Mouse (Mus musculus) frontal cortex, adult (tissue): ENCODE data around the gene Pcnt.

Experiments
- ATAC-seq: cut with Nextera tagmentation; 2 replicates; pipeline ENCODE4 v1.9.2; 2017; ENCODE audit warnings: mild to moderate bottlenecking, moderate library complexity, mixed read lengths; ENCODE audit not compliant: low TSS enrichment

The Pcnt gene

DNA sequence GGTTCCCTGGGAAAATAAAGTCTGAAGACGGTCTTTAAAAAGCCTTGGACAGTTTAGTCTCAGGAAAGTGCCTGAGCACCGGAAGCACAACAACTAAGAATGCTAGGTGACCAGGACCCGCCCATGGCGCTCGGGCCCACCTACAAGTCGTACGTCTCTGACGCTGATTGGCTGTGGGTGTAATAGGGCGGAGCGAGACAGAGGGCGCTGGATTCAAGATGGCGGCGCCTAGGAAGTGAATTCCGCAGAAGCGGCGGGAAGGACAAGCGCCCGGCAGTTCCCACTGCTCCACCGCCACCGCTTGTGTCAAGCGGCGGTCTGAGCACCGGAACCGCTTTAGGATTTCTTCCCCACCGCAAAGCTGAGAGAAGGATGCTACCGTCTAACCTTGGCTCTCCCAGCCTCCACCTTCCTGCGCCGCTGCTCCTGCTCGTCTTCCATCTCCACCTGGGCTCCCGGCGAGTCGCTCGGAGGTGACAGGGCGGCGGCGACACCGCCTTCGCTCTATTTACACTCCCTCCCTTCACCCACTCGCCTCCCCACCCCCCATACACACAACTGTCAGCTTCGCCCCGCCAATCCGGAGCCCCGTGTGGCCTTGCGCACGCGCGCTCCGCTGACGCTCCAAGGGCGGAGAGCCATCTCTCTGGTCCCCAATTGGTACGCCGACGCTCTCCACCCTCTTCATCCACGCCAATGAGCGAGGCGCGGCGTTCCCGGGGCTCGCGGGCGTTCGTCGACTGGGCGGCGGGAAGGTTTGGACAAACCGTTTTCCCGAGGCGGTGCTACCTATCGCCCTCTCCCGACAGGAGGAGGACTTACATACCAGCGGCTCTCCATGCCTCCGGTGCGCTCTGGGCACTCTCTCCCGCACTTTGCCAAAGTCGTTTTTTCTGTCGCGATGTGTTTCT, at the start of gene Pcnt:
Pcnt (minus strand) TSS at position 609 of the 911 bp plus-strand sequence.
- peak; percentile 98 for ATAC-seq

DNA sequence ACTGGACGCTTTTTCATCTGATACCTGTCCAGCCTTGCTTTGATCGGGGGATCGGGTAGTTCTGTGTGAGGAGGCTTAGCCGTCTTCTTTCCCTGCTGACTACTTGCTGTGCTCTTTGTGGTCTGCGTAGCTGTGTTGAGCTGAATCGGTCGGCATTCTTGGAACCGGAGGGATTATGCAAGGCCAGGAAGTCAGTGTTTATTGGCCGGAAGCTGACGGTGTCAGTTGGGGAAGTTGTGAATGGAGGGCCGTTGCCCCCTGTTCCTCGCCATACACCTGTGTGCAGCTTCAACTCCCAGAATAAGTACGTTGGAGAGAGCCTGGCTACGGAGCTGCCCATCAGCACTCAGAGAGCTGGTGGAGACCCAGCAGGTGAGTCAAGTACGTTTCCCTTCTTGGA, 46.6 kb upstream of the Pcnt start:
- ATAC-seq, result no peak

DNA sequence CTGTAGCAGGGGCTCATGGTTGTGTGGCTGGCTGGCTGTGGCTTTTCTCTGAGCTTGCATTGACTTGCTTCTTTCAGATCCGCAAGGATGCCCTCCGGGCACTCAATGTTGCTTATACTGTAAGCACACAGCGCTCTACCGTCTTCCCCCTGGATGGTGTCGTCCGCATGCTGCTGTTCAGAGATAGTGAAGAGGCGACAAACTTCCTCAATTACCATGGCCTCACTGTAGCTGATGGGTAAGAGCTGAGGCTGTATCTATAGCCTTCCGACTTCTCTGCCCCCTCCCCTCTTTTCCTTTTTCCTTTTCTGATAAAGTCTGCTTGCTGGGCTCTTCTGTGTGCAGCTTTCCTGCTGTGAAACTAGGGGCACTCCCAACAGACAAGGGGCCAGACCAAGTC, 45.7 kb upstream of the Pcnt start:
- no peak for ATAC-seq

DNA sequence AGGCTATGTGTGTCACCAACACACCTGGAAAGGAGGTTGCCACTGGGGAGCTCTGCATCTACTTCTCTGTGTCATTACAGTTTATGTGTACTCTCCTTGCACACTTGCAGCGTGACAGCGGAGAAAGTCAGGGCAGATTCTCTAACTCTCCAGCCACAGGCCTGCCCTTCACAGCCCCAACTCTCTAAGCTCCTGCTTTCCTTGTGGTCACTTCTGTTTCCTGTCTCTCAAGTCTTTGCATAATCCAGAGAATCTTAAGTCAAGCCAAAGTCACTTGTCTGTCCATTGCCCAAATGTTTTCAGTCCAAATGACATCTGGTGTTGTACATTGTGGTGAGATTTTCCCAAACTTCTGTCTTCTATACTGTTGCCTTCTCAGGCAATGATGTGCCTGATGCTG, 43.7 kb upstream of the Pcnt start:
- ATAC-seq, result no peak

DNA sequence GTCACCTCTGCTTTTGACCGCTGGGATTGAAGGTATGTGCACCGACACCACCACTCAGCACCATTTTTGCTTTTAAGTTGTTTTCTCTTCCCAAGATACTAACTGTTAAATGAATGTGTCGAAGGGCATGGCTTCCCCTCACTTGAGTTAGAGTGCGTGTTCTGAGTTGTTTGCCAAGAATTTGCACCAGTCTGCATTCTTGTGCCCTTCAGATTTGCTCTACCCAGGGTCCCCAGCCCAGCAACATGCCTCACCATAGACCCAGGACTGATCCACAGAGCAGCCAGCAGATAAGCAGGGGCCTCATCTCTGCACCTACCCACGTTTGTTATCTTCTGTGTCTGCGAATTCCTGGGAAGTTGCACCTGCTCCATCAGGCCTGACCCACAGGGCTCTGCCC, 38.9 kb upstream of the Pcnt start:
- ATAC-seq, result no peak

DNA sequence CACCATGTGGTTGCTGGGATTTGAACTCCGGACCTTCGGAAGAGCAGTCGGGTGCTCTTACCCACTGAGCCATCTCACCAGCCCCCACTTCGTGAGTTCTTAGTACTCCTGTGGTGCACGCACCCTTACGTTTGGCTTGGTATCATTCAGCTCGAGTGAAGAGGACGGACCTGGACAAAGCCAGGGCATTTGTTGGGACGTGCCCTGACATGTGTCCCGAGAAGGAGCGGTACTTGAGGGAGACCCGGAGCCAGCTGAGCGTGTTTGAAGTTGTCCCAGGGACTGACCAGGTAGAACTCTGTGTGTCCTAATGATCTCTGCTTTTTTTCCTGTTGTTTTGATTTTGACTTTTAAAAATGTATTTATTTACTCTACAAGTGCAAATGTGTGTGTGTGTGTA, 38.3 kb upstream of the Pcnt start:
- no peak for ATAC-seq

DNA sequence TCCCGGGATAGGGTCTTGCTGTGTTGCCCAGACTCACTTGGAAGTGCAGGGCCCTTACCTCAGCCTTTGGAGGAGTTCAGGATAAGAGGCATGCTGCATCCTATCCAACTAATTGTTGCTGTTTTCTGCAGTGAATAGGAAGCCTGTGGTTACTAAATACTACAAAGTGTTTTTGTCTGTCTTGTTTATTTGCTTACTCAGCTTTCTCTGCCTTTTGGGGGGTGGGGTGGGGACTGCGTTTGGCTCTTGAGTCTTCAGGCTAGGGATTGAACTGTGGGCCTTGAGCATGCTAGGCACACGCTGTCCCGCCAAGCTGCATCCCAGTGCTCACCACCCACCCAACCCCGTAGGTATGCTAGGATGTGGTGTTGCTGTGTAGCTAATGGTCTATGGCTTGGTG, 31.2 kb upstream of the Pcnt start:
- ATAC-seq, result no peak

DNA sequence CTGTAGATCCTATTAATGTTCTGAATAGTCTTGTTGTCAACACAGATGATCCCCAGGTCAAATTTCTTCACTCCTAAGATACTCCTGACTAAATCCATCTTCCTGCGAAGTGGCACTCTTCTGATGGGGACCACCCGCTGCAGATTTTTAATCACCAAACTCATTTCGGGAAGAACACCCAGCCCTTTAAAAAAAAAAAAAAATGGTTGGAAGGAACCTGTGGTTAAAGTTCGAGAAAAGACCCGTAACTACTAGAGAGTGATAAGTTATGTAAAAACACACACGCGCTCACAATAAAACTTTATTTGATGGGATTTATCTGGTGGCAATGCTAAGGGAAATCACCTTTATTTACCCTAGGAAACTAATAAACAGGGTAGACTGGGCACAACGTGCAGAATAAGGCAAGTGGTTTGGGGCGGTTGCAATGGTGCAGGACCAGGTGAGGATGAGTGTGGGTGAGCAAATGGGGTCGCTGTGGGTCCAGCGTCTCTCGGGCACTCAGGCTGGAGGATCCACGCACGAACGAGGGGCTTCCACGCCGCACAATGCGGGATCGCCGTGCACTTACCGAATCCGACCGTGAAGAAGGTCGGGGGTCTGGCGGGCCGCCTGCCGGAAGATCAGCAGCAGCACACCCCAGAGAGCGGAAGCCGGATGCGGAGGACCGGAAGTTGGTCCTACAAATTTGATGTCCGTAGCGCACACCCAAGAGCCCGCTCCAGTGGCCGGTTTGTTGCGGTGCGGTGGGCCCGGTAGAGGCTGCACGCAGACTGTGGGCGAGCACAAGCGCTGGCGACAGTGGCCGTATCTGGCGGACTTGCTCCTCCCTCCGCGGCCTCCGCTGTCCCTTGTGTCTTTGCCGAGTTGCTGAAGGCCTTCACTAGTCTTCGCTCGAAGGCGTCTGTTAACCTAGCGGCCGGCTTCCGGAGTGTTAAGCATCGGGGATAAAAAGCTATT, 25.9 kb upstream of the Pcnt start, which contains the start of the genes Mcm3ap and Ybey:
Mcm3ap (plus strand) TSS at position 725 of the 960 bp plus-strand sequence.
Ybey (minus strand) TSS at position 912 of the 960 bp plus-strand sequence.
- ATAC-seq, result peak; percentile 97

DNA sequence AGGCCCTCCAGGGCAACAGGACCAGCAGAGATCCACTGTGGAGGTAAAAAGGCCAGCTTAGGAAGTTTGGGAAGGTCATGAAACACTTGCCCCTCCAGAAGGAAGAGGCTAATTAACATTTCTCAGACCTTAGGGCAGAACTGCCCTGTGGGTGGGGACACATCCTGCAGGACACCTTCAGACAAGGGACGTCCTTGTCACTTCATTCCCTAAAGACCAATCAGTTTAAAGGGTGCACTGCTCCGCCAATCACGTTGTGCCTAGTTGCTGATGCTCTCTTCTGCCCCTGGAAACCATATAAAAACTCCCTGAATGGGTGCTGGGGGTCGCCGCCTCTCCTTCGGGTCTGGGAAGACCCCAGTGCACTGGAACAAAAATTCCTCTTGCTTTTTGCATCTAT, 20.1 kb upstream of the Pcnt start:
- no peak for ATAC-seq

DNA sequence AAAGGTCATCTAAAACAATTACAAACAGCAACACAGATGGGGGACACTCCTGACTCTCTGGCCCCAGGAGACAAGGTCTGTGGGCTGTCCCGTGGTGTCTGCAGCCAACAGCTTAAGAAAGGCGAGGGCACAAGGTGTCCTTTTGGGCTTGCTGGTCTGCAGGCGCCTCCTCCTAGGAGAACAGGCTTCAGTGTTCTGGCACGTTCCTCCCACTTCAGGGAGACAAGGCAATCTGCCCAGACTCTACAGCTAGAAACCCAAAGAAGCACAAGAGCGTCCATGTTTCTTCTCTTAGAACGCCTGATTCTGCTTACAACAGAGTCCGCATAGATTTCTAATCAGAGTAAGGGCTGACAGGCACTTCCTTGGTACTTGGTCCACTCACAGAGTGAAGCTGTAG, 19.7 kb upstream of the Pcnt start:
- ATAC-seq, result peak; percentile 86

DNA sequence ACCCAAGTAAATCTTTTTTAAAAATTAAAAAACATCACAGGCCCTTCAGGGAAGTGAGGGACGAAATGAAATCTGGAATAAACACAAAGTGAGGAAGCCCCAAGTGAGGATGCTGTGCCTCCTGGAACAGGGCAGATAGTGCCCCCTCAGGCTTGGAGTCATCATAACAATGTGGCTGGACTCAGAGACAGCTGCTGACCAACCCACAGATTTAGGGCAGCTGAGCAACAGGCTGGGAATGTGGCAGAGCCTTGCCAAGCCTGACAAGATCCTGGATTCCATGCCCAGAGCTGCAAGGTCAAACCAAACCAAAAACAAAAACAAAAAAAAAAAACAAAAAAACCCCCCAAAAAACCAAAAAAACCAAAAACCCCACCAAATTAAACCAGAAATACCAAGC, 18.7 kb upstream of the Pcnt start:
- ATAC-seq, result no peak

DNA sequence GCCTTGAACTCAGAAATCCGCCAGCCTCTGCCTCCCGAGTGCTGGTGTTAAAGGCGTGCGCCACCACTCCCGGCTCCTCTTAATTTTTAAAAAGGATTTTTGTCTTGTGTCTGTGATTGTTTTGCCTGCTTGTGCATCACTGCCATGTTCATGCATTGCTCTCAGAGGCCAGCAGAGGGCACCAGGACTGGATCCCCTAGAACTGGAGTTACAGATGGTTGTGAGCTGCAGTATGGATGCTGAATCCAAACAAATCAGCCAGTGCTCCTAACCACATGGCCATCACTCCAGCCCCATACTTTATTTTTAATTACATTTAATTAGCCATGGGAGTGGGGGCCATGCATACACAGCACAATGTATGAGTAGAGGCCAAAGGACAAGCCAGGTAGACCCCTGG, 12.7 kb upstream of the Pcnt start:
- peak; percentile 77 for ATAC-seq

DNA sequence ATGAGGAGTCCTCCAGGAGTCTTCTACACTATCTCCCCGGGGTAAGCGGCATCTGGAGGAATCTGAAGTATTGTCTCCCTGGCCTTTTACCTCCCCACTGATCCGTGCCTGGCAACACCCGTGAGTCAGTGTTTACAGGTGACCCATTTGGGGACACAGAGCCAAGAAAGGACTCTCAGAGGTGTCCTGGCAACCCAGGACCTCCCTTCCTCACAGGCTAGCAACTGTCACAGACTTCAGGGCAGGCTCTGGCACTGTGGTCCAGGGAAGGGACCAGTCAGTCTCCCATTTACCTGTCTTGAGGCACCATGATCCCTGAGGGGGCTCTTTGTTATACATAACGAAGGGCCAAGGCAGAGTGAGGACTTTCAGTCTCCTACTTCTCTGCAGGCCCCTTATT, 6.3 kb upstream of the Pcnt start, which contains the start of gene 2610028H24Rik:
2610028H24Rik (plus strand) TSS at position 231 of the 400 bp plus-strand sequence.
- no peak for ATAC-seq

DNA sequence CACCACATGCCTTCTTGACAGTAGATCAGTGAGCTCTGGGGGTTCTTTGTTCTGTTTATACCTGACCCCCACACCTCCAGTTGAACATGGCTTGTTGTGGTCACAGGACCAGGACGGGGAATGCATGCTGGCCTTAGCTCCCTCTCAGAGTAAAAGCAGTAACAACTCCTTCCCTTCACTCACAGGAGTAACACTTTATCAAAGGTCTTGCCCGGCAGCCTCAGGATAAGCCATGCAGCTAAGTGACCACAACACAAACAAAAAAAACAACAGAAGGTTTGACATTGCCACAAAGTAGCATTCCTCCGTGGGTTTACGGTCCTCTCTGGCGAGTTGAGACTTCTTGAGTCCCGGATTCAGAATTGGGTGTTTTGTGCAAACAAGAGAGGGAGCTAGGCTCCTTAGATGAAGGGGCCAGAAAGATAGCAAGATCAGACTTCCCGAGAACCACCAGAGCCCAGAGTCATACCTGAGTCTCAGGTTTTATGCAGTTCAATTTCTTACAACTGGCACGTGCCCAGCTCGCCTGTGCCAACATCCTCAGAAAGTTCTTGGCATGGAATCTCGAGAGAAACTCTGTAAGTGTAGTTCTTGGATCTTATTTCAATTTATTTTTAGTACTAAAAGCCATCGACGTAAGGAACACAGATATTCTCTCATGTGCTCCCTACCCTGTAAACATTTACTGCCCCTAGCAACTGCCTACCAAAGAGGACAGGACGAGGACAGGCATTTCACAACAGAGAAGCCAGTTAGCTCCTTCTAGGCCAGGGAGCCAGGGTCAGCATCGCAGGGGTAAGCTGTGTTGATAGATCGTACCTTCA, 5.0 kb upstream of the Pcnt start:
- no peak for ATAC-seq

DNA sequence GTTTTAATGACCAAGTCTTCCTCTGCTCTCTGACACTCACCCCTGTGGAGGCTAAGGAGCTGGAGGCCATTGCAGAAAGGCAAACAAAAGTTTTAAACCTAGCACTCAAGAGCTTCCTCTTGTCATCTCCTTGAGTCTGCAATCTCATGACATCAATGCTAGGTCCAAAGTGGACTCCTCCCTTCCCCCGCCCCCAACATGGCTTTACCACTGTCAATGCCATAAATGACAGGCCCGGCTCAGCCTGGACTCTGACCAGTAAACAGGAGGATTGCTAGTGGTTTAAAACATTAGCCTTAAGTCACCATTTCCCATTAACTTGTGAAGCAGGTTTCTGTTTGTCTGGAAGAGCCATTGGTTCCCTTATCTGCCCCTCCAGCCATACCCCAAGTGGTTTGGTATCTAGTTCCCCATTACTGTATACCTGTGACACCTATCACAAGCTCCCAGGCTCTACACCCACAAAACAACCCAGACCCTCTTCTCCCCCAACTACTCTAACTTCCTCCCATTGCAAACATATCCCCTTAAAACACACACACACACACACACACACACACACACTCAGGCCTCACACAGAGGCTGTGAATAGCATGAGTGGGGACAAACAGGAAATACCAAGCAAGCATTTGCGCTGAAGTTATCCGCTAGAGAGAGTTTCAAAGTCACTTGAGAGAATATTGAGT, 3.6 kb upstream of the Pcnt start:
- no peak for ATAC-seq

DNA sequence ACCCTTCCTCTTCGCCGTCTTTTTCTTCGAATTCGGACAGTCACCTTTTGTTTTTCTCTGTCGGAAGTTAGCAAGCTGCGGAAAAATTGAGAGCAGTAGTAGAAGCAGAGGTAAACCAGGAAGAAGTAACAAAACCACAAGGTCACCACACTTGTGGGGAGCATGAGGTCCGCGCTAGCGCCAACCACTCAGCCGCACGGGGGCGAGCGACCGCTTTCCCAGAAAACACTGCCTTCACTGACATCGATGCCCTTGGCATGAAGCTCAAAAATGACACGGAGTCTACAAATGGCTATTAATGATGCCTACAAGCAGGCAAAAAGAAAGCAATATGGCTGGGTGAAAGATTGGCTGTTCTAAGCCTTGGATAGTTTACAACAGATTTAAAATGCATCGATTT, 2.3 kb downstream of the Pcnt start, which contains the start of gene AC141477.1:
AC141477.1 (minus strand) TSS at position 164 of the 400 bp plus-strand sequence.
- no peak for ATAC-seq

DNA sequence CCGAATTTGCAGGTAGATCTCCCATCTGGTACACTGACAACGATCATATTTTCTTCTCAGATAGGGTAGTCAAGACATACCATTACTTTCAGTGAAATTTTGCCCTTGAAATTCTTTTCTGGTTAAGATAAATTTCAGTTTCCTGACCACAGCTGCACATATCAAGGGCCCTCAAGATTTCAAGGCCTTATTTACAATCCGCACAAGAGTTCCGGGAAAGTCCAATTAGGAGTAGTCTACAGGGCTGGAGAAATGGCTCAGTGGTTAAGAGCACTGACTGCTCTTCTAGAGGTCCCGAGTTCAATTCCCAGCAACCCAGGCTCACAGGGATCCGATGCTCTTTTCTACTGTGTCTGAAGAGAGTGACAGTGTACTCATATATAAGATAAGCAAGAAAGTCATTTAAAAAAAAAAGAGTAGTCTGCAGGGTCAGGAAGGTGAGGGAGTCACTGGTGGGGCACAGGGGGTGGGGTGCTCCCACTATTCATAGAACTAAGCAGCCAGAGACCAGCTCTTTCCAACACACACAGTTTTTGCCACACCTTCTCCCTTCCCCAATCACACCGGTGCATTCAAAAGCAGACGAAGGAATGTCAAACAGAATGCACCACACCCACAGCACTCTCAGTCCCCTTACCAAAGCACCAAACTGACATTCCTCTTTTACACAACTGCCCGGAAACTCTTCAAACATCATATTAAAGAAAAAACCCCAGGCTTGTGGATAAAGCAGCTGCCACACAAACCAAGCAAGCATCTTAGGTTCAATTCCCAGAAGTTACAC, 3.3 kb downstream of the Pcnt start:
- no peak for ATAC-seq

DNA sequence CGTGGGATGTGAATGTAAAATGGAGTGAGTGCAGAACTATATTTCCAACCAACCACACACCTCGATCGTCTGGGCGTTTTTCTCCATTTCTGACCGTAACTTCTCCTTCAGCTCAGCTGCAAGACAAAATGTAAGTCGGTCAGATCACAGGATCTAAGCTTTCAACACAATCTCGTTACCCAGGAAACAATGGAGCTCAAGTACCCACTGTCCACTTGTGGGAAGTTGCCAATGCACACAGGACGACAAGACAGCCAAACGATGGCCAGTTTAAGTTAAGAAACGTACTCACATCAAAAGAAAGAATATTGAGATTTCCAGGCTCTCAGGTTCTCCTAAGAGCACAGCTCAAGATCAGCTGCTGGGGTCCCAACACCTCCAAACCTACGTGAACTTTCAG, 8.7 kb downstream of the Pcnt start:
- ATAC-seq, result no peak

DNA sequence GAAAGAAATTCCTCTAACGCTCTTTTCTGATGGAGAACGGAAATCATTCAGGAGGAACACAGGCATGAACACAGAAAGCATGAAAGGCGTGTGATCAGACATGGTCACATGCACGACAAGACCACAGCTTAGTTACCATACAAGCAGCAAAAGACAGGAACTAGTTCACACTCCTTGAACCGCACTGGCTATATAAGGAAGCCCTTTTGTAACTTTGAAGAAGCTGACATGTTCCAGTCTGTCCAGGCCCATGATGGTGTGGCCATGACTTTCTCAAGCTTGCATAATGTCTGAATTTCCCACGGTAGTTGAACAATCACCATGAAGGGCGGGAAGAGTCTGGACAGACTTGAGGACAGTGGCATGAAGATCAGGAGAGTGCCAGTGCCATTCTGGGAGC, 16.9 kb downstream of the Pcnt start:
- no peak for ATAC-seq

DNA sequence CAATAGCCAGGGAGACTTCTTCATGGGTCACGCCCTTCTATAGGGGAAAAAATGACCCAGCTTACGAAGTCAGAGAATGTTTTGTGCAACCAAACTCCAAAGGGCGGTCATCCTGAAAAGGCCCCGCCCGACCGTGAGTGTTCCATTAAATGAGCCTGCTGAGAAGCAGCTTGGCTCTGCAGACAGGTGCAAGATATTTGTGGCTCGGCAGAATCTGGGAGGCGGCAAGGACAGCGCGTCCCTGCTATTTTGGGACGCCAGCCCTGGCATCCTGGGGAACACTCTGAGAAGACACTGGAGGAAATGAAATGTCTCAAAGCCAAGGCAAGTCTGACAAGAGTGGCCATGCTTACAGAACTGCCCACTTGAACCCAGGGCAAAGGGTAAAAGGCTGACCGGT, 25.8 kb downstream of the Pcnt start:
- ATAC-seq, result peak; percentile 91
